Mouse (Mus musculus): ENCODE results near the gene Aagab. TPM values are rescaled to one million over a fixed set of nuclear protein-coding genes. Genes with fewer than 3 reads are reported as not detected.

Aagab gene
- polyA plus RNA-seq, 1 experiment from 2014 or later: 47.1 TPM

DNA sequence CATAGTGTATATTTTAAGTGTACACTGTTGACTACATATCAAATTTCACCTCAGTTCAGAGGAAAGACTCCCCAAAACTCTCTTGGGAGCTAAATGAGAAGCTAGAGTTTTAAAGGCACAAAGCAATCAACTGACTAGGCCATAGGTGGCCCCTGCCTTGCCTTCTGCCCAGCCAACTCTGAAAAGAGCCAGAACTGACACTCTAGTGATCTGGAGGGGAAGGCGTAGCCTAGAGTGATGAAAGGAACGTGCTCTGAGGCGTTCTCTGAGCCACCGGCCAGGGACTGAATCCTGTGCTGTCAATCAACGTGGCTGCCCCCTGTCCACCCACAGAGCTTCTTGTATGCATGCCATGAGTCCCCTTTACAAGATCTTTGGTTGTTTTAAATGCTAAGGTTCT lies 82.9 kb downstream of the Aagab start:
- Histone ChIP-seq H3K4me3 (no peak overlapping the region), H3K27ac (no peak overlapping the region), H3K4me2 (no peak overlapping the region), H3K27me3 (no peaks in the 10 kb centered on the region), H3K9me3 (replicated peaks) (0 out of 2 replicates have a peak, but pooled peaks cover 2% of the 10 kb centered on the region), H3K36me3 (ENCODE audit: poor library complexity, severe bottlenecking) (0 out of 2 replicates have a peak, but pooled peaks cover 3% of the 10 kb centered on the region), H3K9ac (no peak overlapping the region), H3K4me1 (no peaks in the 10 kb centered on the region)
- ATAC-seq: no peak
- WGBS: 56% methylated on average over 5 of the region's 5 CpGs

DNA sequence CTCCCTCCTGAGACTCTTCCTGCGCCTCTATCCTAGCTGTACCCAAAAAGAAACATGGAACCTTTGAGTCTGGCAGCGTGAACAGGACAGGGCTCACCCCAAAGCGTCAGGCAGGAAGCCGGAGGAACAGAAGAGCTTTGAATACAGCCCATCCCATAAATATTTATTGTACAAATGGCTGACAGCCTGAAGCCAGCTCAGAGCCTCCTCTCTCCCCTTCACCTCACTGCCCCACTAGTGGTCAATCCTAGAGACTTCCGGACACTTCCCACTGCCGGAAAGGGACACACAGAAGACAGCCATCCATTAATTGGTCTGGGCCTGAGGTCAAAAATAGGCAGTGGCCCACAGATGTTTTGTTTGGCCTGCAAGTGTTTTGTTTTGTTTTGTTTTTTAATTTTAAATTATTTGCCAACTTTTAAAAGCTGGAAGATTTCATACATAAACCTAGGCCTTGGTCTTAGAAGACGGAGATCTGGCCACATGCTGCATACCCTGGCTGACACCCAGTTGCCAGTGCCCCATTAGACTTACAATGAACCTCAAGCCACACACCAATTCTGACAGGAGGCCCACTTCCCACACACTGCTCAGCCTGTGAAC lies 85.1 kb downstream of the Aagab start:
- no peak for ATAC-seq
- Histone ChIP-seq H3K27ac (no peak overlapping the region), H3K4me2 (no peak overlapping the region), H3K9ac (no peak overlapping the region), H3K36me3 (ENCODE audit: poor library complexity, severe bottlenecking) (0 out of 2 replicates have a peak, but pooled peaks cover 3% of the 10 kb centered on the region), H3K9me3 (replicated peaks) (0 out of 2 replicates have a peak, but pooled peaks cover 2% of the 10 kb centered on the region), H3K4me1 (no peaks in the 10 kb centered on the region), H3K4me3 (no peak overlapping the region), H3K27me3 (no peaks in the 10 kb centered on the region)
- WGBS: 92% methylated on average over 7 of the region's 7 CpGs

DNA sequence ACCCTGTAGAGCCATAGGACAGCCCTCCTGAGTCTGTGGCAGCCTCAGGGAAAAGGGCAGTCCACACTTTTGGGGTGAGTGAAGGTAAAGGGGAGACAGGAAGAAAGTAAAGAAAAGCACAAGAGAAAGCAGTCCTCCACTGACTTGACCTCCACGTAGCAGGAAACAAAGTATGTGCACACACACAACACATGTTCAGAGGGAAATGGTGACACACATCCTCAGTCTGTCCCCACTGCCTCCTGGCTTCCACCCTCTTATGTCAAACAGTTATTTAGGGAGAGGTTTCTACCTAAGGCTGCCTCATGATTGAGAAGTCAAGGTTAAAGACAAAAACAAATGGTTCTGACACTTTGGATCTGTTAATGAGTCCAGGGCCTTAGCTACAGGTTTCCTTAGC lies 88.1 kb downstream of the Aagab start:
- Histone ChIP-seq H3K4me2 (no peak overlapping the region), H3K4me3 (no peak overlapping the region), H3K4me1 (no peaks in the 10 kb centered on the region), H3K27me3 (no peaks in the 10 kb centered on the region), H3K9ac (no peak overlapping the region), H3K27ac (no peak overlapping the region), H3K36me3 (ENCODE audit: poor library complexity, severe bottlenecking) (0 out of 2 replicates have a peak, but pooled peaks cover 3% of the 10 kb centered on the region), H3K9me3 (replicated peaks) (0 out of 2 replicates have a peak, but pooled peaks cover 2% of the 10 kb centered on the region)
- ATAC-seq: no peak
- WGBS: 97% methylated on average over 1 of the region's 1 CpGs

DNA sequence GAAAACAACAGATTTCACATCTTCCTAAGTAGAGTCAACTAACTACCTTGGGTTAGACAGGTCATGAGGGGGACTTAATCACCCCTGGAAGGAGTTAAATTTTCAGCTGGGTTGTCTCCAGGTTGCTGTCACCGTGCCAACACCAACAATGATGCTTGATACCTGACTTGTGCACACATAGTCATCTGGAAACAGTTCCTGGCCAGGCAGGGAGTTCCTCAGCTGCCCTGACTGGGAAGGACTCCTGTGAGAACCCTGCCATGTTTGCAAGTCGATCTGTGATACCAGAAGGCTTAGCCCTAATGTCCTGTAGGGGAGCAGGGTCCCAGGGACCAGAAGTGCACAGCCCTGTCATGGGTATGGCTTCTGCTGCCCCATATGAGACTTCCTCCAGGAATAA lies 89.5 kb downstream of the Aagab start:
- H3K4me2 ChIP-seq: no peak overlapping the region
- no peaks in the 10 kb centered on the region for H3K9me3 ChIP-seq (replicated peaks)
- 0 out of 2 replicates have a peak, but pooled peaks cover 3% of the 10 kb centered on the region for H3K36me3 ChIP-seq (ENCODE audit: poor library complexity, severe bottlenecking)
- H3K27me3 ChIP-seq: no peaks in the 10 kb centered on the region
- no peak overlapping the region for H3K4me3 ChIP-seq
- no peak overlapping the region for H3K27ac ChIP-seq
- H3K4me1 ChIP-seq: peaks cover 7% of the 10 kb centered on the region
- WGBS: 86% methylated on average over 2 of the region's 2 CpGs
- ATAC-seq: no peak
- no peak overlapping the region for H3K9ac ChIP-seq

Other genes starting within 250 kb of the Aagab start
- gene Map2k5, start 224.8 kb upstream of the Aagab start, polyA plus RNA-seq (2015; fragmentation: Nextera tagmentation; extraction: Ambion mirVana): 33.9 and 38.0 TPM in 2 replicates
- 66.2 and 66.7 TPM in 2 replicates for gene 2300009A05Rik, start 203.4 kb upstream of the Aagab start, polyA plus RNA-seq (2015; fragmentation: Nextera tagmentation; extraction: Ambion mirVana)
- gene Iqch, start 167 bp upstream of the Aagab start, polyA plus RNA-seq (2015; fragmentation: Nextera tagmentation; extraction: Ambion mirVana): 0.06 and 0.18 TPM in 2 replicates
- gene Smad3, start 155.3 kb downstream of the Aagab start, polyA plus RNA-seq (2015; fragmentation: Nextera tagmentation; extraction: Ambion mirVana): 9.9 and 10.7 TPM in 2 replicates